Mouse (Mus musculus): ENCODE results near the gene Crim1. TPM values are rescaled to one million over a fixed set of nuclear protein-coding genes. Genes with fewer than 3 reads are reported as not detected.

The Crim1 gene
- total RNA-seq, 2 experiments from 2014 or later = 80.3 to 88.5 TPM

DNA sequence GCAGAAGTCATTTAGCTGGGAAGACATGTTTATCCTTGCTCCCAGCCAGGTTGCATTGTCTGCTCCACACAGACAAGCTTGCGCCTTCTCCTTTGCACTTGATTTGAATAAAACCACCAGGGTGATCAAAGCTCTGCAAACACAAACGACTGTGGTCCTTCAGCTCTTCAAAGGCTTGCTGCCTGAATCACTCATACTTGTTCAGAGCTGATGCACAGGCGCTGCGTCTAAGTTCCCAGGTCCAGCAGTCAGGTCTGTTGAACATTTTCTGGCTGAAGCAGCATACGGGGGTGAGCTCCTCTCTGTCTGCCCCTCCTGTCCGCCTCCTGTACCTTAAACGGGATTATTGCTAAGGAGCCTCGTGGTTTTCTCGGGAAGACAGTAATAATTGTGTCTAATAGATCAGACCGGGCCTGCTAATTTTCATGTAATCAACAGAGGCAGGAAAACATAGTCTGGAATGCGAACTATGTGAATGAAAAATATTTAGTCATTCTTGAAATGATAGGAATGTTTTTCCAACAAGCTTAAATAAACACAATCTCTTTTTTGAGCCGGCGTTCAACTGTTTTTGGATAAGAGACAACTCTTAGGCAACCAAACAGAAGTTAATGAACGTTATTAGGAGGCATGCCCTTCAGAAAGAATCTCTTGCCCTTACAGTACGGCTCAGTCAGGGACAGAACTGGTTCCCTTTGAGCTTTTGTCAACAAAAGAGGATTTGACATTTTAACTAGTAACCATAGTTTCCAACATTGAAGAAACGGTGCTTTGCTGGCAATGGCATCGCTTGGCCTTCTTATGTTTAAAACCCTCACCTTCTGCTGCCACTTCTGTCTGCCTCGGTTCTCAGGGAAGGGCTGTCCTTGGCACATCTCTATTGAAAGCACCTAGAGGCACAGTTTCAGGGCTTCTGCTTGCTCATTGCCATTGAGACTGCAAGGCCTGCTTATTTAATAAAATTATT, 122.6 kb downstream of the Crim1 start:
- no peak for DNase-seq (ENCODE audit: low spot score in 2 of 2)

DNA sequence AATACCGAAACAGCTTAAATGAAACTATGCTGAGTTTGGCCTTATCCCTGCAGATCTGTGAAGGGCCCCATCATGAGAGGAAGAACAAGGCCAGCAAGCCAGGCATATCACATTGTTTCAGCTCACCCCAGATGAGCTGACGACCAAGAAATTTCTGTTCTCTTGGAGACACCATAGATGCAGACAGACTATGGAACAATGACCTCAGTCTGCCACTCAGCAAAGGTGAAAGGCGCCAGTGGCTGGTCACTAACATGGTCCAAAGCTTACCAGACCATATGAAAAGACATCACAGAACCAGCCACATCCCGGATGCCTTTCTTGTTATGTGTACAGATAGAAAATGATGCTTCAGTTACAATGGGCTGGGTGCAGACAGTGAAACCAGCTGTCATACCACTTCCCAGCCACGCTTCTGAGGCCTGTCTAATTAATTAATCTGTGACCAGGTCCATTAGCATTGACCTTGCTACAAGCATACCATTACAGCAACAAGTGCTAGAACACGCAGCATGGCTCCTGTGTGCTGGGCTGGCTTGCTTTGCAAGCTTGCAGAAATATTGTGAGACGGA, 125.8 kb downstream of the Crim1 start:
- no peak for DNase-seq (ENCODE audit: low spot score in 2 of 2)

DNA sequence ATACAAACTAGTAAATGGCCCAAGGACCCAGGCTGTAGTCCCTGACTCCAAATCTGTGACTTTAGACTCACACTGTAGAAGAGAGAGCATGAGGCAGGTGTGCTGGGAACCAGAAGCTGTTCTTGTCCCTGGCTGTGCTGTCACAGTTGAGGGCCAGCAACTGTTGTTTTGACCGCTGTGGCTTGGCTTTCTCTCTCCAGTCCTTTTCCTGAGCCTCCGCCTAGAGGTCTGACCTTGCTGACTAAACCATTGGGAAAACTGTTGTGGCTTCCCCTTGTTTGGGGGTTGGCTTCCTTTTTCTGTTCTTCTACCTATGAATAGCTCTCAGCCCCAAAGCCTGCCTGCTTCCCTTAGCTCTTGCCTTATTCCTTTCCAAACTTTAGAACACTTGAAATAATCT, 126.3 kb downstream of the Crim1 start:
- DNase-seq (ENCODE audit: low spot score in 2 of 2) = no peak

DNA sequence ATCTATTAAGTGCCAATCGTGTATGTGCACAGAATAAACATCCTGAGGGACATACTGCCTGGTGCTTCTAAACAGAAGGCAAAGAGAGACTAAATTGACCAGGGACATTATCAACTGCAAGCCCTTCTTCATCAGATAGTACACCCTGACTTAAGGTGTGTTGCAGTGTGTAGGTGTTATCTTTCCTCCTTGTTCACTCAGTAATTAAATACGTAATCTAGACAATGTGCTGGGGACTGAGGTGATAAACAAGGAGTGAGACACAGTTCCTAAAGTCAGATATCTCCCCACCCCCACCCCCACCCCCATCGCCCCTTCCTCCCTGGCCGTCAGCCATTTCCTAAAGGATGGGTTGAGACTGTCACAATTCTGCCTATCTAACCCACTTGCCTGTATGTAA, 127.1 kb downstream of the Crim1 start:
- no peak for DNase-seq (ENCODE audit: low spot score in 2 of 2)

DNA sequence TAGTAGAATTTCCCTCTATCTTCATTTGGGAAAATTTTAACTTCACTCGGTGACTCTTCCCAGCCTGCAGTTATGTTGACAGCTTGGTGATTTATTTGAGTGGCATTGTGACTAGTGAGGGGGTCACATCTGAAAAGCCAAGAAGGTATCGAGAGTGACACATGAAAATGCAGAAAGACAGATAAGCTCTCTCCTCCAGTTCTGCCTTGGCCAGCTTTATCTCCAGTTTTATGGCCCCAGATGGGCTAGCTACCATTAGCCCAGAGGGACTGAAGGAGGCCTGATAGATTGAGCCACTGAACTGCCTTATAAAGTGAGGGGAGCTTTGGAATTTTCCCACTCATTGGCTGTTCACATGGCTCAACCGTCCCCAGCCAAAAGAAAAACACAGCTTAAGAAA, 128.2 kb downstream of the Crim1 start:
- no peak for DNase-seq (ENCODE audit: low spot score in 2 of 2)

DNA sequence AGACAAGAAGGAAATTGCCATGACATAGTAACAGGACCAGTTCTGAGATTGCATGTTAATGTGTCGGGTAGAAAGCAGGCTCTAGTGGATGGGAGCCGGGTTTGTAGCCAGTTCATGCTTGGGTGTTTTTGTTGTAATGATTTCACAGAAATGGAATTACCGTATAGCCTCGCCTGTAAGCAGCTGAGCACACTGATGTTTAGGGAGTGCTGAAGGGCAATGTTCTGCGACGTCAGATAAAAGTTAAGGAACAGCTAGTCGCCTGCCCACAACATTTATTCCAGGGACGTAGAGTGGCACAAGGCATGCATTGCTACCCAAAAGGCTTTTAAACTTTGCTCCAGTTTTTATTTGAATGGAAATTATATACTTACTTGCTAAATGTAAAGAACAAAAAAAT, 131.4 kb downstream of the Crim1 start:
- DNase-seq (ENCODE audit: low spot score in 2 of 2) = no peak

DNA sequence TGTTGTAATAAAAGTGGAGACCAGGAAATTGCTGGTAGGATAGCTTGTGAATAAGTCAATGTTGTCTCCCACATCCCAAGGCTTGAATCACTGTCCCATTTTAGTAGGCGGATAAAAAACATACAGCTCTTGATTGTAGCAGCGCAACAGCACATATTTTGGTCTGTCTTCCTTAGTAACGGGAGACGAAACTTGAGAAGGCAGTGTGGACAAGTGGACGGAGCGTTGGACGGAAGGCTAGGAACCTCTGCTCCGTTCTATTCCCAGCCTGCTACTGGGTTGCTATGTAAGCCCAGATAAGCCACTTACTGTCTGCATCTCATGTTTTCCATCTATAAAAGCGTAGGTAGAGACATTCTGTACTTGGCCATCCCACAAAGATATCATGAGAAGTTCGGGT, 133.2 kb downstream of the Crim1 start:
- no peak for DNase-seq (ENCODE audit: low spot score in 2 of 2)

DNA sequence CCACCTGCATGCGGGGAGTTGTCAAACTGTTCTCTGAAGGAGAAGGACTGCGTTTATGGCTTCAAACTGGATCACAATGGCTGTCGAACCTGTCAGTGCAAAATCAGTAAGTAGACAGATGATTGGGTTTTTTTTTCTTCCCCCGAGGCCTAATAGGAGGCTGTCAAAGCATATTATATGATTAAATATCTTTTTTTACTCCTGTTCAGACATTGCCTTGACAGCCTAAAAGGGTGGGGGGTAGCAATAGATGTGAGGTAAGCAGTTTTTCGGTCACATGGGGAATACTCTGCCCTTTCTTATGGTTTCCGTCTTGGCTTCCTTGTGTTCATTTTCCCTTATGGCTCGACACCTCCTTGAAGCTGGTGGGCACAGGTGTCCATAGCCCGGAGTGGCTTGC, 135.2 kb downstream of the Crim1 start:
- DNase-seq (ENCODE audit: low spot score in 2 of 2) = no peak

DNA sequence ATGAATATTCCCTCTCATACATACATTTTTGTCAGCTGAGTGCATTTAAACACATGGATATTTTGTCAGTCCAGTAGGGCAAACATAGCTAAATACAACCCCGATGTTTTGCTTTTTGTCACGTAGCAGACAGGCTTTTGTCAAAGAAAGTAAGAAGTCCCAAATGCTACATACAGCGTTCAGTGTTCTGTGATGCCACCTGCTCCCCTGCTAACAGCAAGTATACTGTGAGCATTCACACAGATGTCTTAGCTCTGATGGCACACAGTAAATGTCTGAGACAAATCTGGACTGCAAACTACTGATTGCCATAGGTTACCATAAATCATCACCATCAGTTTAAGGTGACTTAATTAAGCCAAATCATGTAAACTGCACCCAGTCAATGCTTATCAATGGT, 143.6 kb downstream of the Crim1 start:
- no peak for DNase-seq (ENCODE audit: low spot score in 2 of 2)

DNA sequence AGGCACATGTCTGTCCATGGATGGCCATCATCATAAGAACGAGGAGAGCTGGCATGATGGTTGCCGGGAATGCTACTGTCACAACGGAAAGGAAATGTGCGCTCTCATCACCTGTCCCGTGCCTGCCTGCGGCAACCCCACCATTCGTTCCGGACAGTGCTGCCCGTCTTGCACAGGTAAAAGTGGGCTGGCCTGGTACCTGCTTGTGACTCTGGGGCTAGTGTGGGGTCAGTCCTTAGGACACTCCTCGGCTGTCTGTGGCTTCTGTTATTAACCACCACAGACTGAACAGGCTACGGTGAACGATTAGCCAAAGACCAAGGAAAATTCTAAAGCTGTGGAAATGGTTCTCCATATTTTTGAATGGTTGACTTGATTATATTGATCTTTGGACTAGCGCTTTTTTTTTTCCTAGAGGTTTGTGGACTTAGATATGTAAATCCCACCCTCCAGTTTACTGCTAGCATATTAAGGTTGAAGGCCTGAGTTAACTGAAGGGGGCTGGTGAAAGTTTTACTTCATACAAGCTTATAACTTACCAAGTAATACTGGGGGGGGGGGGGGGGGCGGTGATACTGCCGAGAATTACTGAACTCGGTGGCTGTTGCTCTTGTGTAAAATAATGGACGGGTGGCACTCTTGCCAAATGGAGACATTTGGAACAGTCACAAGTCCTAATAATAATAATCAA, 147.2 kb downstream of the Crim1 start:
- no peak for DNase-seq (ENCODE audit: low spot score in 2 of 2)

DNA sequence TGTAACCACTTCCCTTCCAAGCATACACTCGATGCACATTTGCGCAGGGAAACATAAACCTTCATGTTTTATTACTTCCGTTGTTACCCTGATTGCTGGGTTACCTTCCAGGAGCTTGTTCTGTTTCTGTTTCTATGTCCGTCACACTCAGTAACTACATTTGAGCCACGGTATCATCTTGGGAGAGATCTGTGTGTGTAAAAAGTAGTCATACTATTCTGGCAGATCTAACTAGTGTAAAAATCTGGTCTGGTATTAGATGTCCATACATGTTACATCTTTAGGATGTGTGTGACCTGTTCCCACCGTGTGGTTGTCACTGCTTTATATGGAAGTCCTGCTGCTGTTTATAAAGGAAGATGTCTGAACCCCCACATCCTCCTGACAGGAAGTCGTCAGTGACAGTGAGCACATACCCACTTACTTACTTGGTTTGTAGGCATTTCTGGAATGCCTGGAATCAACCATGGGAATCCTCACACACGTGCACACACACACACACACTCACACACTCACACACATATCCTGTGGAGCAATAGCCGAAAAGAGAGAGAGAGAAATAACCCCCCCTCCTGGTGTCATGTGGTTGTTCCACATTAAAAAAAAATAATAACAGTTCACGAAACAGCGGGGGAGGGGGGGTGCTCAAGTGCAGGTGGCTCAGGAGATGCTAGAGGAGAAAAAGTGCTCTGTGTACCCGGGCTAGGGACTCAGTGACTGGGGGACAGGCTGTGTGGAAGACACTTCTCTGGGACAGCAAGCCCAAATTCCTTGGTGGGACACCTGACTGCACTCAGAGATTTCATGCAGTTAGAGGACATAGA, 151.8 kb downstream of the Crim1 start:
- DNase-seq (ENCODE audit: low spot score in 2 of 2) = no peak

DNA sequence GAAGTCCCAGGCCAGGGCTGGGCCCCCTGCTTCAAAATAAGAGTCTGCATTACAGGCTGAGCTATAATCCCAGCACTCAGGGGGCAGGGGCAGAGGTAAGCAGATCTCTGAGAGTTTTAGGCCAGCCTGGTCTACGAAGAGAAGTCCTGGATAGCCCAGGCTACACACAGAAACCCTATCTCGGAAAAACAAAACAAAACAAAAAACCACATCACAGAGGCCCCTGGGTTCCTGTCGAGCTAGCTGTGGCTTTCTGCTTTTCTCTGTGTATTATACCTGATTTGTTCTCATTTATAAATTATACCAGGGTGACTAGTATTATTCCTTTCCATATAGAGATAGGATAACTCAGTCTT, 152.4 kb downstream of the Crim1 start:
- no peak for DNase-seq (ENCODE audit: low spot score in 2 of 2)

DNA sequence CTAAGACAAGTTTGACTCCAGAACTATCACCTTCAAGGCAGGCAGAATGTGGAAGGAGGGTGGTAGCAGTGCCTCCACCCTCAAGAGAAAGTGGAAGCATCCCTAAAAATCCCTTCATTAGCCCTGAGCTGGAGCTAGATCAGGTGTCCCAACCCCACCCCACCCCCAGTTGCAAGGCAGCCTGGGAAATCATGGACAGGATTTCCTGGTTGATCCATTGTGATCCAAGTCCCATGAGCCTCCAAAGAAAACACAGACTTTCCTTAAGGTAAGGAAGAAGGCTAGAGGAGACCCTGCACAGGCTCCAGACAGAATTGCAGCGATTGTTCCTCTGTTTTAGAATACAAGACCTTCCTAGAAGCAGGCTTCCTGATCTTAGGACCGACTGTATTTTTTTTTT, 154.4 kb downstream of the Crim1 start:
- DNase-seq (ENCODE audit: low spot score in 2 of 2) = no peak

DNA sequence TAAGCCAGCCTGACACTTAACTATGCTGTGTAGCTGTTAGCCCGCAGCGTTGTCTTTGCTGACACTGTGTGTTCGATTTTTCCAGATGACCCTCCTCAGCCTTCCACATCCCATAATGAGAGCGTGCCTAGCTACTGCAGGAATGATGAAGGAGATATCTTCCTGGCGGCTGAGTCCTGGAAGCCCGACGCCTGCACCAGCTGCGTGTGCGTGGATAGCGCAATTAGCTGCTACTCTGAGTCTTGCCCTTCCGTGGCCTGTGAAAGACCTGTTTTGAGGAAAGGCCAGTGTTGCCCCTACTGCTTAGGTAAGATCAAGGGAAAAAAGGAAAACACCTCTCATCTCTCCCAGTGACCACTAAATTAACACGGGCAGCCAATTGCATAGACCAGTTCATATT, 154.8 kb downstream of the Crim1 start:
- no peak for DNase-seq (ENCODE audit: low spot score in 2 of 2)

DNA sequence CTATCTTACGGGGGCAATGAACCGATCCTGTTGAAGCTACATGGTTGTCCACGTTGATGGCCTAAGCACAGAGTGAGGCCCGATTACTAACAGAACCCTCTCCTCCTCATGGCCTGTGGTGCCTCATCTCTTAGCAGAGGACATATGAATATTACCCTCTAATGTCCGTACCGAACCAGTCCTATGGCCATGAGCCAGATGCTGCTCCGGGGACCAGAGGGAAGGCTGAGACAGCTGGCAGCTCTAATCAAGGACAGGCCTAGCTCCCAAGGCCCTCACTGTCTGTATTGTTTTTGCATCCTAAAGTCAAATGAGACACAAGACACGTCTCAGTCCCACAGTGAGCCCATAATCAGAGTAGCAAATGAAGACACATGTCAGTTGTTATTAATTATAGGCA, 155.6 kb downstream of the Crim1 start:
- DNase-seq (ENCODE audit: low spot score in 2 of 2) = no peak

DNA sequence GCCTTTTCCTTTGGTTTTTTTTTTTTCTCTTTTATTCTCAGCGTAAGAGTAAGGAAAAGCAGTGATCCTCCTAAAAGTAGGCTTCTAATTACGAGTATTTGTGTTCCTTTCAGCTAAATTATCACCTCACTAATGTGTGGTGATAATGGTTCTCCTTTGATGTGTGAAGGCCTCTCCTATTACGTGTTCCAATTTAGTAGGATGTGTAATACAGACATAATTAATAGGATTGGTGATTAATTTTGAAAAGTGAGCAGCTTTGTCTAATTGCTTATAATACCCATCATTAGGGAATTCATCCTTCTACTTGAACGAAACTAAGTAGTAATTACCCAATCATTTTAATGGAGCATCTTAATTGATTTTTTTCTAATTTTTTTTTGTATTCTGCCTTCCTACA, 157.7 kb downstream of the Crim1 start:
- no peak for DNase-seq (ENCODE audit: low spot score in 2 of 2)

DNA sequence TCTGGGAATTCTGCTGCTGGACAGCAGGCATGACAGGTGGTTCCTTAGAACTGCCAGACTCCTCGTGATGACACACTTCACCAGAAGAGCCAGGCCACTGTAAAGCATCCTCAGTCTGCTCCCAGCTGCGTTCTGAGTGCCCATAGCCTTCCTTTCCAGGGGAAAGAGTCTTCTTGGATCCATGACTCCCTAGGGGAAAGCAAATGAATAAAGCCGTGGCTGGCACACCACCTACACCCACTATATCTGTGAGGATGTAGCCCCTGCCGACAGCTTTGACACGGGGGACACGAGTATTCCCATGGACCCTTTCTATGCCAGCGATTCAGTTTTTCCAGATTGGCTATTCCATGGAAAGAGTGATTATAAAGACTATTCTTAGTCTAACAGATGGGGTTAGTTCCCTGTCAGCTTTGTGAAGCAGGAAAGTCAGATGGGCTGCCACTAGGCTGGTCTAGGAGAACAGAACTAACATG, 158.2 kb downstream of the Crim1 start:
- DNase-seq (ENCODE audit: low spot score in 2 of 2) = no peak

DNA sequence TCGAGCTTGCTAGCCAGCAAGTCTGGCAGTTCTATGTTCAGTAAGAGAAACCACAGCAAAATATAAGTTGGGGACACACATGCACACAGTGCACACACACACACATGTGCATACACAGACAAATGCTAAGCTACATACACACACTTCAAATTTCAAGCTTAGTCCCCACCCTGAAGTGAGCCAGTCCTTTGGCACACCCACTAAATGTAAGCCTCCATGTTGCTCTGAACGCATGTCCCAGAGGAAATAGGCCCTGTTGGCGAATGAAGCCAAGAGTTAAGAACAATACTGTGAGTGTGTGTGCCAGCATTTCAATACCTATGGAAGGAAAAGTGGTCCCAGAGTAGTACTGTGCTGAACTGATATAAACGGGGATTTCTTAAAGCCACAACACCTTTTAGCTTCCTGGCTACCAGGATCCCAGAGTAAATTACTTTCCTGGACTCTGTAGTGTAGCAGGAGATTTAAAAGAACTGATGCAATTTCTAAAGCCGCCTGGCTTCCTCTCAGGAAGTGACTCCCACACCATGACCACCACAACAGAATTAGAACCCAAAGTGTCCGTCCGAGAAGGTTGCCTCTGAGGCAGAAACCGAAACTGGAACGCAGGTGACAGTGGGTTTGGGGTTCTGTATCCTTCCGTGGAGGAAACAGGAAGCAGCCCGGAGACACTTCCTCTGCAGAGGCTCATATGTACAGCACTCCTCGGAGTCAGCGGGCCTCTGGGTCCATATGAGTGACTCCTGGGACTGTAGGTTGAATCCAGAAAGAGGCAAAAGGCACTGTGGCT, 162.1 kb downstream of the Crim1 start:
- DNase-seq (ENCODE audit: low spot score in 2 of 2) = no peak

DNA sequence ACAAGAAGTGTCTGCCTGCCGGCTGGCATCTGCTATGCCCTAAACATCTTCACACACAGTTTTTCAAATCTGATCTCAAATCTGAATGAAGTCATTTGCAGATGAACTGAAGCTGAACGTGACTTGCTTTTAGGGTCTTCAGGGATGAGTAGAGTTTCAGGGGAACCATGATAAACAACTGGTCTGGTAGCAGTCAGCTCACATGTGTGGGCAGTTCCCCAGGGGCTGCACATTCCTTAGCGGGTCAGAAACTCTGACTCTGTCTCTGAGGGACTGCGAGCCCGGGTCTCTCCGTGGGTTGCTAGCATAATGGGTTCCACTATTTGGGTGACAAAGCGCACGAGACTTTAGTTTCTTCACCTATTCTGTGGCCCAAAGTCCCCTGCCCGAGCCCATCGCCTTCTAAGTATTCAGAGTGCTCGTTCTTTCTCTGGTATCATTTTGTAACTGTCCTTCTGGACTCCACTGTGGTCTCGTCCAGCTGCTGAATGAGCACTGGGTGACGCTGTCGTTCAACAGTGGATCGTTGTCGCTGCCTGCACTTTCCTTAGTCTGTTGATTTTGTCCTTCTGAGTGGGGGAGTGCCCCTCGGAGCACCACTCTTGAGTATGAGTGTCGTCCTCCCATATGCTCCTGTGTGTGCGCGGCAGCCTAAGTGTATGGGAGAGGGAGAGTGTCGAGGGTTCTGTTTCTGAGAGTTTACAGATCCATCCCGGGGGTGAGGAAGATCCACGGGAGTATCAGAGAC, 164.7 kb downstream of the Crim1 start:
- no peak for DNase-seq (ENCODE audit: low spot score in 2 of 2)

DNA sequence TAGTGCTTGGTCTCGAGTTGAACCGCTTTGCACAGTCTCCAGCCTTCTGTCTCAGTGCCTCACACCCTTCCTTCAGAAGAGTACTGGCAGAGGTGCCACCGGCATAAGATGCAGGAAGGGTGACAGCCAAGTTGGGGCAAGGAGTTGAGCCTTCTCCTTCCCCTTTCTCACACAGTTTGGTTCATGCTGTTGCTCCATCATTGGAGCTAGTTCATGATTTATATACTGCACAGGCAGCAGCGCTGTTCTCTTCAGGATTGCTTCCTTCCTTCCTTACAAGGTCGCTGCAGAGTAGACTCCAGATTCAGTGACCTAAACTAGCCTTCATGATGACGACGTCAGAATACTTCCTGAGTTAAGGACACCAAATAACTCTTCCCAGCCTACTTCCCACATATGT, 166.0 kb downstream of the Crim1 start:
- DNase-seq (ENCODE audit: low spot score in 2 of 2) = no peak
